Mouse (Mus musculus) heart, postnatal 0 days (tissue): ENCODE measurements around the gene Pdgfc.

Experiments used
- CTCF ChIP-seq: IDR thresholded peaks from 2 replicates; pipeline ENCODE4 v1.5.1; 2016; ENCODE audit warnings: antibody characterized with exemption, control low read depth, low read depth
- EP300 ChIP-seq: IDR thresholded peaks from 2 replicates; pipeline ENCODE4 v1.6.1; 2016; ENCODE audit warnings: antibody characterized with exemption, low read depth

DNA sequence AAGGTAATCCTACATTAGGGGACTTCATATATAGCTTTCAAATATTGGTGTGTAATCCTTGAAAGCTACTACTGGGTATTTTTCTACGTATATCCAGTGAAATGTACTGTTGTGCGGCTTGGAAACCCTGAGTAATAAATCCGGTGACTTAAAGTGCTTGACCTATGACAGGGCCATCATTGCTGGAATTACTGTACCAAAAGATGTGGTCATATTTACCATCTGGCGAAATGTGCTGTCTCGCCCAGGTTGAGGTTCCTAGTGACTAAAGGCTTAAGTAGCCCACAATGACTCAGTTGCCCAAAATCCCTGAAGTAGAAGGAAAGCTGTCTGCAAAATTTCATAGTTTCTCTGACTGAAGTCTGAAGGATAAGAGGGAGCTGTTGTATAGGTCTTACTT, 127.9 kb downstream of the Pdgfc start:
- TF ChIP-seq CTCF (no peak), EP300 (no peak)
